ENCODE assay signal across 25 mouse cellular contexts in genomic region chr13:49071861-49072260, GRCm38 (mm10).
A peak's percentile ranks its signal among the peaks of the same experiment; 100 is the strongest.
DNase-seq lines count a peak whose midpoint lies in the region; ATAC-seq and TF ChIP-seq lines count a peak whose summit lies in the region.
"Had no signal": no experiment of that assay in that cellular context is flagged by ENCODE, and none has a peak within 500 bp of the region (broad histone marks: within the 10 kb centered on the region; RNA-seq: fewer than 3 reads in every experiment).

No protein-coding gene starts in this region.

- no peak overlapping the region for H3K4me3 ChIP-seq in heart, embryonic 10.5 days
- no peak overlapping the region for H3K4me3 ChIP-seq in midbrain, embryonic 10.5 days
- H3K4me3 ChIP-seq in midbrain, embryonic 14.5 days (replicated peaks; ENCODE audit: low read depth, low read length), result no peak overlapping the region
- H3K4me3 ChIP-seq in thymus, adult 2 months (ENCODE audit: control insufficient read depth, insufficient read depth, low read length), result no peak overlapping the region
- H3K4me3 ChIP-seq: embryonic facial prominence, embryonic 15.5 days; heart, embryonic 15.5 days; hindbrain, embryonic 13.5 days; neural tube, embryonic 15.5 days had no signal

- DNase-seq in heart, adult 11 months, result peak; percentile 80
- DNase-seq in heart, embryonic 10.5 days (ENCODE audit: low spot score), result no peak
- no peak for DNase-seq in midbrain, embryonic 10.5 days (ENCODE audit: low spot score)
- no peak for DNase-seq in midbrain, embryonic 14.5 days
- peak; percentile 60 for DNase-seq in thymus, postnatal 4 days
- DNase-seq in thymus, adult 2 months, result no peak
- DNase-seq: adrenal gland, postnatal 25 days; B cell, adult 2 months; cerebellum, adult 18-20 months; gastrocnemius, postnatal 10 days; kidney, adult 2 months; kidney, postnatal 36 days; layer of hippocampus, postnatal 36 days; liver; lung, adult 2 months; lung, postnatal 10 days; retina, postnatal 1 day; right cerebral cortex, postnatal 14 days had no signal

- WGBS in heart, embryonic 10.5 days, result 77% methylated on average over 5 of the region's 5 CpGs
- 74% methylated on average over 5 of the region's 5 CpGs for WGBS in midbrain, embryonic 10.5 days
- 67% methylated on average over 5 of the region's 5 CpGs for WGBS in midbrain, embryonic 14.5 days
- WGBS in thymus, adult 2 months, result 41% methylated on average over 5 of the region's 5 CpGs

- H3K36me3 ChIP-seq in heart, embryonic 10.5 days, result no peaks in the 10 kb centered on the region
- peaks cover 73% of the 10 kb centered on the region for H3K36me3 ChIP-seq in midbrain, embryonic 10.5 days
- peaks cover 86% of the 10 kb centered on the region for H3K36me3 ChIP-seq in midbrain, embryonic 14.5 days (ENCODE audit: control insufficient read depth, insufficient read depth, low read length)
- H3K36me3 ChIP-seq in thymus, adult 2 months (ENCODE audit: control insufficient read depth, insufficient read depth, low read length), result no peaks in the 10 kb centered on the region
- H3K36me3 ChIP-seq: heart, embryonic 15.5 days had no signal

- H3K27ac ChIP-seq in heart, embryonic 10.5 days, result no peak overlapping the region
- 0 out of 2 replicates have a peak overlapping the region, but pooled peaks have one; percentile 2 for H3K27ac ChIP-seq in midbrain, embryonic 10.5 days (replicated peaks)
- H3K27ac ChIP-seq in midbrain, embryonic 14.5 days (replicated peaks; ENCODE audit: low read depth, low read length), result no peak overlapping the region
- H3K27ac ChIP-seq in thymus, adult 2 months (ENCODE audit: control insufficient read depth, insufficient read depth, low read length), result no peak overlapping the region
- H3K27ac ChIP-seq: embryonic facial prominence, embryonic 15.5 days; heart, embryonic 15.5 days; hindbrain, embryonic 13.5 days; liver, embryonic 14.5 days; macrophage; neural tube, embryonic 15.5 days had no signal

- no peaks in the 10 kb centered on the region for H3K4me1 ChIP-seq in heart, embryonic 10.5 days
- H3K4me1 ChIP-seq in midbrain, embryonic 10.5 days, result no peaks in the 10 kb centered on the region
- H3K4me1 ChIP-seq in midbrain, embryonic 14.5 days (ENCODE audit: control insufficient read depth, insufficient read depth, low read length), result no peaks in the 10 kb centered on the region
- peaks cover 28% of the 10 kb centered on the region for H3K4me1 ChIP-seq in thymus, adult 2 months (replicated peaks; ENCODE audit: control insufficient read depth, insufficient read depth, low read length)
- H3K4me1 ChIP-seq: heart, embryonic 15.5 days; hindbrain, embryonic 13.5 days; neural tube, embryonic 15.5 days had no signal

- no peaks in the 10 kb centered on the region for H3K9me3 ChIP-seq in heart, embryonic 10.5 days
- no peaks in the 10 kb centered on the region for H3K9me3 ChIP-seq in midbrain, embryonic 10.5 days (replicated peaks)
- no peaks in the 10 kb centered on the region for H3K9me3 ChIP-seq in midbrain, embryonic 14.5 days (ENCODE audit: control insufficient read depth, low read length)
- H3K9me3 ChIP-seq: embryonic facial prominence, embryonic 15.5 days; heart, embryonic 15.5 days; hindbrain, embryonic 13.5 days; neural tube, embryonic 15.5 days had no signal

- H3K9ac ChIP-seq in midbrain, embryonic 14.5 days (replicated peaks; ENCODE audit: low read length), result no peak overlapping the region
- H3K9ac ChIP-seq: embryonic facial prominence, embryonic 15.5 days; heart, embryonic 15.5 days; hindbrain, embryonic 13.5 days; liver, embryonic 14.5 days; neural tube, embryonic 15.5 days had no signal

- no peak for TF ChIP-seq POLR2A in thymus, adult 2 months (IDR thresholded peaks at IDR 0.05; ENCODE audit: control insufficient read depth, extremely low read depth, insufficient read depth, low read length, poor library complexity)

- H3K4me2 ChIP-seq in midbrain, embryonic 14.5 days (ENCODE audit: low read length), result no peak overlapping the region
- H3K4me2 ChIP-seq: embryonic facial prominence, embryonic 15.5 days; heart, embryonic 15.5 days; hindbrain, embryonic 13.5 days; neural tube, embryonic 15.5 days had no signal

- H3K27me3 ChIP-seq in heart, embryonic 10.5 days (ENCODE audit: insufficient read depth, poor library complexity, severe bottlenecking), result peaks cover 20% of the 10 kb centered on the region; the same call in 1 of the 2 replicates
- no peaks in the 10 kb centered on the region for H3K27me3 ChIP-seq in midbrain, embryonic 10.5 days (ENCODE audit: low read depth, poor library complexity, severe bottlenecking)
- H3K27me3 ChIP-seq in midbrain, embryonic 14.5 days (ENCODE audit: control insufficient read depth, insufficient read depth, low read length), result no peaks in the 10 kb centered on the region
- no peaks in the 10 kb centered on the region for H3K27me3 ChIP-seq in thymus, adult 2 months (ENCODE audit: control insufficient read depth, insufficient read depth, low read length)
- H3K27me3 ChIP-seq: embryonic facial prominence, embryonic 15.5 days; heart, embryonic 15.5 days; hindbrain, embryonic 13.5 days; neural tube, embryonic 15.5 days had no signal

- TF ChIP-seq CTCF in thymus, adult 2 months (IDR thresholded peaks at IDR 0.05; ENCODE audit: borderline replicate concordance, control insufficient read depth, extremely low read depth, insufficient read depth, low read length, poor library complexity), result no peak

- ATAC-seq in midbrain, embryonic 14.5 days (ENCODE audit: low FRiP score, low TSS enrichment), result no peak
- ATAC-seq: forebrain, embryonic 14.5 days had no signal

Comparison
In these comparisons a context has a peak if more than half of its experiments do, and no peak if none do; other contexts are left out.
1. DNase-seq: peak in heart, adult 11 months (single experiment) and thymus, postnatal 4 days (single experiment); none in heart, embryonic 10.5 days (single experiment), midbrain, embryonic 10.5 days (single experiment), midbrain, embryonic 14.5 days (single experiment) and thymus, adult 2 months (single experiment).